Mouse (Mus musculus) gonadal fat pad, adult 2 months (tissue): ENCODE data around the gene Prdx4. TPM values are rescaled to one million over a fixed set of nuclear protein-coding genes. Genes with fewer than 3 reads are reported as not detected.
"Not testable (repeated sequence)": the region's sequence is repeated elsewhere in the genome, so short reads cannot be mapped to it uniquely, and the experiment has no call there.

Source experiments
- DNase-seq: peaks from one replicate; pipeline ENCODE4 v3.0.0-alpha.2; 2012; ENCODE audit warnings: low read depth
- polyA plus RNA-seq: library from polyadenylated mRNA; depleted of rRNA; stranded (reverse); fragments of >200 nt; gene quantifications from 2 replicates; pipeline ENCODE4 v1.2.3, GENCODE M21; 2012; rRNA removed

Gene Prdx4
- polyA plus RNA-seq, result 54.0 and 54.9 TPM in 2 replicates

GRCm38 (mm10) chrX:155340654-155341053 lies at the start of gene Prdx4:
Prdx4 (minus strand) TSS chrX:155340754.
- DNase-seq, result no peak

DNA sequence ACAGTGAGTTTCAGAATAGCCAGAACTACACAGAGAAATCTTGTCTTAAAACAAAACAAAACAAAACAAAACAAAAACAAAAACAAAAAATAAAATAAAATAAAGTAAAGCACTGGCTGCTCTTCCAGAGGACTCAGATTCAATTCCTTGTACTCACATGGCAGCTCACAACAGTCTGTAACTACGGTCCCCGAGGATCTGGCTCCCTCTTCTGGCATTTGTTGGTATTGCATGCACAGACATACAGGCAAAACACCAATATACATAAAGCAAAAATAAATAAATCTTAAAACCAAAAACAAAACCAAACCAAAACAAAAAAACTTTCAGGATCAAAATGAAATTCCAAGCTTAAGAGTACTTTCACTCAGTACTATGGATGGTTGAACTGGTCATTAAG lies 36.0 kb upstream of the Prdx4 start:
- DNase-seq, result no peak

DNA sequence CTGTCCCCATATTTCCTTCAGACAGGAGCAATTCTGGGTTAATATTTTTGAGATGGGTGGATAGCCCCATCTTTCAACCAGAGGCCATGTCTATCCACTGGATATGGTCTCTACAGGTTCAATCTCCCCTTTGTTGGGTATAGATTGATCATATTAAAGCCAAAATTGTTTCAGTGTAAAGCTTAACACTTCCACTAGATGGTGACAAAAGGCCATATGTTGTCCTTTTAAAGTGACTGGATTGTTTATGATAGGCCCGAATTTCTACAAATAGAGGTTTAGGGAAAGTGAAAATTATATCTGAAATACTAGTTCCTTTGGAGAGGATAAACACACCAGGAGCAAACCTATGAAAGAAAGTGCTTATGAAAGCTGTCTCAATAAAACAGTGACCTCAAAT lies 34.9 kb upstream of the Prdx4 start:
- no peak for DNase-seq

DNA sequence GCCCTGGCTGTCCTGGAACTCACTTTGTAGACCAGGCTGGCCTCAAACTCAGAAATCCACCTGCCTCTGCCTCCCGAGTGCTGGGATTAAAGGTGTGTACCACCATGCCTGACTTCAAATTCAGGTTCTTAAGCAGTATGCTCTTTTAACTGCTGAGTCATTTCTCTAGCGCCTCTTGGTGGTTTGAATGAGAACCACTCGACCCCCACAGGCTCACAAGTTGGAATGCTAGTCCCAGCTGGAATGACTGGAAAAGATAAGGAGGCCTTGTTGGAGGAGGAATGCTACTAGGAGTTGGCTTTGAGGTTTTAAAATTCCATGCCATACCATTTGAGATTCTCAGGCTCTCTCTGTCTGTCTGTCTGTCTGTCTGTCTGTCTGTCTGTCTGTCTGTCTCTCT lies 29.6 kb upstream of the Prdx4 start:
- DNase-seq, result not testable (repeated sequence)

- DNase-seq, result no peak
These were observed 24.5 kb upstream of the Prdx4 start for GRCm38 (mm10) chrX:155365095-155365494.

DNA sequence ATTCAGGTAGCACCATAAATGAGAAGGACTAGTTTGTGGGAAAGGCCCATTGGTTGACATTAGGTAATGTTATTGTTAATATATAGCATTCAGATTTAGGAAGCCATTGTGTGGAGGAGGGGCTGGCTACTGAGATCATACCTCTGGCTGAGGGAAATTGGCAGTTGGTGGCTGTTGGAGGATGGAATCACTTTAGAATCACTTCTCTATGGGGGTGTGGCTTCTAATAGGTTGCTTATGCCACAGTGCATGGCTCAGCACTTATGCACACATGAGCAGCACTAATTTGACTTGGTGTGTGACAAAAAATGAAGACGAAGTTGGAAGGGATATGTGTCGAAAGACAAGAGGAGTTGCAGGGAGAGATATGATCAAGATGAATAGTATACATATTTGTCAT lies 5.7 kb upstream of the Prdx4 start:
- no peak for DNase-seq

DNA sequence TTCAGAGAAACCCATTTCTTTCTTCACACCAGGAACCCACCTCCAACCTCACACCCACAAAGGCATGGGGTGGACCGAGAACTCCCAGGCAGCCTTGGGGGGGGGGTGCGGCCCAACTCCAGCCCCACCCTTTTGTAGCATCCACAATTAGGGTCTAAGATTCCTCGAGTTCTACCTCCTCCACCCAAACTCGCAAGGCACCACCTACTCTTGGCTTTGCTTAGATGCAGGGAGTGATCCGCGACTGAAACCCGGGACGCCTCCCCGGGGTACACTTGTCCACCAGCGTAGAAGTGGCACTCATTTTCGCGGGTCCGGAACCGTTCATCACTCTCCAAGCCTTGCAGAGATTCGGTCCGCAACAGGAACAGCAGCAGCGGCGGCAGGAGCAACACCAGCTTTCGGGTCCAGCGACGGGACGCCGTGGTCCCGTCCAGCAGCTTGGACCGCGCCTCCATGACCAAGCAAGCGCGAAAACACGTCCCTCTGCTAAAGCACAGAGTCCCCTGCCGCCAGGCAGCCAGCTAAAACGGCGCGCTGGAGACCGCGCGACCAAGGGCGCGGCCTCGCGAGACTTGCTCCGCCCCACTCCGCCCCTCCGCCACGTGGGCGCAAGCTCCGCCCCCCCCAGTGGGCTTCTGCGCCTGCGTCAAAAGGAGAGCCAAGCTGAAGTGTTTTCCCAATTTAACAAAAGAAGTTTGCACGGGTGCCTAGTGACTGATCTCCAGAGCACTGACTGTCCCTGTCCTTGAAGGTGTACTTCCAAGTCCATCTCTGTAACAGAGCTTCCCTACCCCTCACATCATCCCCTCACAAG lies 2.4 kb downstream of the Prdx4 start:
- no peak for DNase-seq

DNA sequence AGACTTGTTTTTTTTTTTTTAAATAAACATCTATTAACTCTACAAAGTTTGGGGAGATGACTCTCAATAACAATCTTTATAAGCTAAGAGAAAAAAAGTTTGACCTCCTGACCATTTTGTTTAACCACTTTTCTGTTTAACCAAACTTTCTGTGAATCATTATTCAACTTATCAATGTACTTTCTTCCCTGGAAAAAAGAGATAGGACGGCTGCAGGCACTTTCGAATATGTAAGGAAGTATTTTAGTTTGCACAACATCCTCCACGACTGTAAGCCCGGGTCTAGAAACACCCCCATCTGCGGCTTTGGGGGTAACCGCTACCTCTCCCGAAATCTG lies 3.0 kb downstream of the Prdx4 start:
- DNase-seq, result no peak

GRCm38 (mm10) chrX:155318005-155318404 lies 22.5 kb downstream of the Prdx4 start:
- DNase-seq, result no peak

- no peak for DNase-seq
These were observed 34.2 kb downstream of the Prdx4 start for GRCm38 (mm10) chrX:155306390-155306789.

- no peak for DNase-seq
These were observed 60.0 kb downstream of the Prdx4 start for GRCm38 (mm10) chrX:155280427-155281044.

GRCm38 (mm10) chrX:155278483-155278882 lies 62.1 kb downstream of the Prdx4 start:
- DNase-seq, result no peak

Other genes starting within 250 kb of the Prdx4 start
- not detected in 2 replicates for gene Magea2, start 247.1 kb downstream of the Prdx4 start, polyA plus RNA-seq
- gene Cldn34b2, start 212.3 kb downstream of the Prdx4 start, polyA plus RNA-seq, result 0.23 TPM in 1 of 2 replicates, not detected in the other
- 174 and 201 TPM in 2 replicates for gene Sat1, start 124.3 kb downstream of the Prdx4 start, polyA plus RNA-seq
- gene Acot9, start 78.3 kb downstream of the Prdx4 start, polyA plus RNA-seq, result 44.2 and 54.5 TPM in 2 replicates